Mouse (Mus musculus): ENCODE measurements around the gene Trpm3. TPM values are rescaled to one million over a fixed set of nuclear protein-coding genes. Genes with fewer than 3 reads are reported as not detected.
A peak's percentile ranks its signal among the peaks of the same experiment; 100 is the strongest.

Trpm3 gene
- polyA plus RNA-seq, 1 experiment from 2014 or later: 15.5 TPM

GRCm38 (mm10) chr19:22884357-22884756 lies 745.5 kb downstream of the Trpm3 start:
- Histone ChIP-seq H3K9me3 (no peaks in the 10 kb centered on the region), H3K4me2 (replicated peaks) (peak overlapping the region; percentile 50), H3K9ac (replicated peaks) (no peak overlapping the region), H3K4me1 (replicated peaks) (no peaks in the 10 kb centered on the region), H3K36me3 (no peaks in the 10 kb centered on the region), H3K27me3 (peaks cover 15% of the 10 kb centered on the region), H3K4me3 (replicated peaks) (no peak overlapping the region; the same call in 1 of the 2 replicates), H3K27ac (no peak overlapping the region)
- peak; percentile 88 for ATAC-seq
- 53% methylated on average over 11 of the region's 11 CpGs for WGBS

DNA sequence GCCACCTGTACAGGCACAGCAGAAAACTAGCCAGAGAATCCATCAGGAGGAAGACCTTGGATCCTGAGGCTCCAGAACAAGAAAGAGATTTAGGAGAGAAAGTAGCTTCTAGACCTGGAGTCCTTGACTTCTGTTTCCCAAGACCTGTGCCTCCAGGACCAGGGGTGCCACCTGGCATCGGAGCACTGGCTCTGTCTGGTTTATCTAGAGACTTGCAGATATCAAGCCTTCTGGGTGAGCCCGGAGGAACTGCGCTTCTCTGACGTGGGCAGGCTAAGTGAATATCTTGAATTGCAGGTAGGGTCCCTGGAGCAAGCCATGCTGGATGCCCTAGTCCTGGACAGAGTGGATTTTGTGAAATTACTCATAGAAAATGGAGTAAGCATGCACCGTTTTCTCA lies 746.2 kb downstream of the Trpm3 start:
- H3K9me3 ChIP-seq: no peaks in the 10 kb centered on the region
- H3K4me2 ChIP-seq (replicated peaks): no peak overlapping the region
- H3K4me1 ChIP-seq (replicated peaks): no peaks in the 10 kb centered on the region
- H3K27ac ChIP-seq: no peak overlapping the region
- H3K4me3 ChIP-seq (replicated peaks): no peak overlapping the region
- H3K9ac ChIP-seq (replicated peaks): no peak overlapping the region
- WGBS: 92% methylated on average over 5 of the region's 5 CpGs
- ATAC-seq: no peak
- H3K27me3 ChIP-seq: peaks cover 15% of the 10 kb centered on the region
- no peaks in the 10 kb centered on the region for H3K36me3 ChIP-seq

- Histone ChIP-seq H3K9me3 (no peaks in the 10 kb centered on the region), H3K27ac (no peak overlapping the region), H3K27me3 (no peaks in the 10 kb centered on the region), H3K9ac (replicated peaks) (no peak overlapping the region), H3K4me2 (replicated peaks) (no peak overlapping the region), H3K4me1 (replicated peaks) (peaks cover 6% of the 10 kb centered on the region; the same call in 1 of the 2 replicates), H3K36me3 (0 out of 2 replicates have a peak, but pooled peaks cover 4% of the 10 kb centered on the region), H3K4me3 (replicated peaks) (no peak overlapping the region)
- ATAC-seq: no peak
- WGBS: 90% methylated on average over 7 of the region's 7 CpGs
Measured at GRCm38 (mm10) chr19:22901892-22902291, 763.0 kb downstream of the Trpm3 start.

DNA sequence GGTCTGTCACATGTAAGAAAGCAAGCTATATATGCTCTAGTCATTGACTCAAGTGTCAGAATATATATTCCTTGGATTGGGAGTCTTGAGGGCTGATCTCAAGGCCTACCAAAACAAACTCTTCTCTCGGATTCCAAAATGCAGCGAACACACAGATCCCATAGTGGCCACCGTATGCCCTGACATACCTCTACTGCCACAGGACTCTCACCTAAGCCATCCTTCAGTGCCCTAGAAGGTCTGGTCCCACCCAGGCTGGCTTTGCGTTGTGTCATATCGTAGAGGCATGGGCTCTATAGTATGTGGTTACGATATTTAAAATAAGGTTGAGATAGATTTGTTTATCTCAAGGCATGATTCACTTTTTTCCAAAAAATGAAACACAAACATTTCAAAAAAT lies 763.5 kb downstream of the Trpm3 start:
- no peak for ATAC-seq
- no peak overlapping the region for H3K27ac ChIP-seq
- WGBS: 96% methylated on average over 6 of the region's 6 CpGs

GRCm38 (mm10) chr19:22905066-22905482 lies 766.2 kb downstream of the Trpm3 start:
- Histone ChIP-seq H3K4me3 (replicated peaks) (no peak overlapping the region), H3K27me3 (no peaks in the 10 kb centered on the region), H3K27ac (peak overlapping the region; percentile 56; the same call in 1 of the 2 replicates), H3K36me3 (0 out of 2 replicates have a peak, but pooled peaks cover 4% of the 10 kb centered on the region), H3K9ac (replicated peaks) (no peak overlapping the region; the same call in 1 of the 2 replicates), H3K4me1 (replicated peaks) (peaks cover 6% of the 10 kb centered on the region; the same call in 1 of the 2 replicates), H3K4me2 (replicated peaks) (no peak overlapping the region), H3K9me3 (no peaks in the 10 kb centered on the region)
- 0 out of 2 replicates have a peak, but pooled peaks have one; percentile 45 for ATAC-seq
- WGBS: 80% methylated on average over 11 of the region's 11 CpGs

More for the DNA sequence above, 763.5 kb downstream of the Trpm3 start:
- H3K36me3 ChIP-seq: 0 out of 2 replicates have a peak, but pooled peaks cover 4% of the 10 kb centered on the region
- no peaks in the 10 kb centered on the region for H3K9me3 ChIP-seq
- no peak overlapping the region for H3K9ac ChIP-seq (replicated peaks)
- H3K4me3 ChIP-seq (replicated peaks): no peak overlapping the region
- peaks cover 6% of the 10 kb centered on the region; the same call in 1 of the 2 replicates for H3K4me1 ChIP-seq (replicated peaks)
- H3K4me2 ChIP-seq (replicated peaks): no peak overlapping the region
- H3K27me3 ChIP-seq: no peaks in the 10 kb centered on the region

- no peak for ATAC-seq
- Histone ChIP-seq H3K4me2 (replicated peaks) (no peak overlapping the region), H3K36me3 (no peaks in the 10 kb centered on the region), H3K4me3 (replicated peaks) (no peak overlapping the region), H3K9me3 (no peaks in the 10 kb centered on the region), H3K27ac (no peak overlapping the region), H3K9ac (replicated peaks) (no peak overlapping the region), H3K4me1 (replicated peaks) (no peaks in the 10 kb centered on the region), H3K27me3 (no peaks in the 10 kb centered on the region)
- WGBS: 86% methylated on average over 6 of the region's 6 CpGs
Measured at GRCm38 (mm10) chr19:22910686-22911085, 771.8 kb downstream of the Trpm3 start.

- H3K9ac ChIP-seq (replicated peaks): no peak overlapping the region
- WGBS: 88% methylated on average over 4 of the region's 4 CpGs
Measured at GRCm38 (mm10) chr19:22912971-22913370, 774.1 kb downstream of the Trpm3 start.

DNA sequence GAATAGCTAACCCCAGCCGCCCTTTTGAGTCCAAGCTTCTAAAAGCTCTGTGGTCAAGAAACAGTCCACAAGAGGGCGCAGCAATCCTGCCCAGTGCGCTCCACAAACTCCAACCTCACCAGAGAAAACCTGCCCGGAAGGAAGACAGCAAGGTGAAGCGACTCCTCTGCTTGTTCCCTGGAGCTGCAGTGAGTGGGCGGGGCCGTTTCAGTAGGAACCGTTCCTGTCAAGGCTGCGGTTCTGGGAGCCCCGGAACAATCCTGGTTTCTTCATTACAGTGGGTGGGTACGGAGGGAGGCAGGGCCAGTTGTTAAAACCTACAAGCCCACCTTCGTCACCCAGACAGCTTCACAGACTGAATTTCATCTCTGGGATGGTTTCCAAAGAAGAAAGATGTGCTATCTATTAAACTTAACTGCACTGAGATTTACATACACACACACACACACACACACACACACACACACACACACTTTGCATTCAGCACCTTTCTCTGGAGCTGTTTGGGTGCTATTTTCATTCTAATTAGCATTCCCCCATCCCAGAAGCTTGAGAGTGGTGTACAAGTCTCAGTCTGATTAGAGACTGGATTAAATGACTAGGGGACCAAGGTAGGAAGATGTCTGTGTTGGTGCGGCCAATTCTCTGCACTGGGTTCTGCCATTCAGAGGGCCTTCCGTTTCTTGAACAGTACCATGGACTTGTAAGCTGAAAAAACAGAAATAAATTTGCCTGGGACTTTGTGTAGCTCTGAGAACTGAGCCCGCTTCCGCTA lies 777.2 kb downstream of the Trpm3 start:
- Histone ChIP-seq H3K27me3 (no peaks in the 10 kb centered on the region), H3K4me3 (replicated peaks) (peak overlapping the region; percentile 35), H3K9me3 (no peaks in the 10 kb centered on the region), H3K9ac (replicated peaks) (peak overlapping the region; percentile 54; the same call in 1 of the 2 replicates), H3K4me1 (replicated peaks) (0 out of 2 replicates have a peak, but pooled peaks cover 6% of the 10 kb centered on the region), H3K36me3 (no peaks in the 10 kb centered on the region), H3K27ac (no peak overlapping the region), H3K4me2 (replicated peaks) (peak overlapping the region; percentile 61)
- WGBS: 22% methylated on average over 16 of the region's 16 CpGs
- ATAC-seq: peak; percentile 70

More at GRCm38 (mm10) chr19:22912971-22913370, 774.1 kb downstream of the Trpm3 start:
- Histone ChIP-seq H3K27me3 (no peaks in the 10 kb centered on the region), H3K4me2 (replicated peaks) (no peak overlapping the region), H3K36me3 (no peaks in the 10 kb centered on the region), H3K4me3 (replicated peaks) (no peak overlapping the region), H3K9me3 (no peaks in the 10 kb centered on the region), H3K4me1 (replicated peaks) (0 out of 2 replicates have a peak, but pooled peaks cover 6% of the 10 kb centered on the region), H3K27ac (no peak overlapping the region)
- no peak for ATAC-seq

DNA sequence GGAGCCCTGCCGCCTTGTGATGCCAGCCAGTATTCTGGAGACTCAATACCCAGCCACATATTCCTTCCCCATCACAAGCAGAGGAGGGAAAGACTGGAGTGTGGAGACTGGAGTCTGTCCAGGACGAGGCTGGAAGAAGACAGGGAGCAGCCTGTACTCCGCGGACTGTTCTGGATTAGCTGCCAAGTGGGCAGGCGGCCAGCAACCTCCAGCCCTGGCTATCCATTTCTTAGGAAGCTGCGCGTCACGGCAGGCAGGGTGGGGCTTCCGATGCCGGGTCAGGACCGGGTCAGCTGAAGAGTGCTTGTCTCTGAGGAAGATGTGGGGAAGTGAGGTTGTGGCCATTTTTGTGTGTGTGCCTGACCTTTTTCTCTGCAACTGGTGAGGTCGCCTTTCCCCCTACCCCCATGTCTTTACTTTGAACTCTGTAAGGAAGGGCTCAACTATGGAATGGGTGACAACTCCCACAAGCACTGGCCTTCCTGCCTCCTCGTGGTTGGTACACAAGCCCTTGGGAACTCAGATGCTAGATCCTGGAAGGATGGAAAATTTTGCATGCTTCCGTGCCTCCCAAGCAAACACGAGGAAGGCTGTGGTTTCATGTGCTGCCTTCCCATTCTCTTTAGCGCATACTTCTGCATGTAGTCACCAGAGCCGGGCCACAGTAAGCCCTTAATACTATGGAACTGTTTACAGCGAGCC lies 777.9 kb downstream of the Trpm3 start:
- WGBS: 56% methylated on average over 18 of the region's 18 CpGs
- 0 out of 2 replicates have a peak, but pooled peaks cover 6% of the 10 kb centered on the region for H3K4me1 ChIP-seq (replicated peaks)
- H3K36me3 ChIP-seq: no peaks in the 10 kb centered on the region
- H3K27me3 ChIP-seq: no peaks in the 10 kb centered on the region
- no peak overlapping the region for H3K4me3 ChIP-seq (replicated peaks)
- H3K27ac ChIP-seq: no peak overlapping the region
- peak; percentile 90 for ATAC-seq
- H3K4me2 ChIP-seq (replicated peaks): peak overlapping the region; percentile 22; the same call in 1 of the 2 replicates
- no peak overlapping the region for H3K9ac ChIP-seq (replicated peaks)
- no peaks in the 10 kb centered on the region for H3K9me3 ChIP-seq

DNA sequence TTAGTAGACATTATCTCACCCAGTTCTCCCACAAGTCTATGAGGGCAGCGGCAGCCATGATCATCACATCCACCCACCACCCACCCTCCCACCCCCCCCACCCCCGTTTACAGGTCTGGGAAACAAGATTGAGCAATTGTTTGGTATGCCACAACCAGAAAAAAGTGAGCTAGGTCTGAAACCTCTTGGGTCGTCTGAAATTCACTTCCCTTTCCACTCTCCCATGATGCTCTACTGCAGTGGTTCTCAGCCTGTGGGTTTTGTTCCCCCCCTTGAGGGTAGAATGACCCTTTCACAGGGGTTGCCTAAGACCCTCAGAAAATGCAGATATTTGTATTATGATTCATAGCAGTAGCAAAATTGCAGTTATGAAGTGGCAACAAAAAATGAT lies 778.5 kb downstream of the Trpm3 start:
- no peak overlapping the region for H3K9ac ChIP-seq (replicated peaks)
- WGBS: 64% methylated on average over 3 of the region's 3 CpGs

GRCm38 (mm10) chr19:22920949-22921348 lies 782.1 kb downstream of the Trpm3 start:
- H3K9ac ChIP-seq (replicated peaks): no peak overlapping the region
- 71% methylated on average over 5 of the region's 5 CpGs for WGBS
- no peak overlapping the region for H3K4me3 ChIP-seq (replicated peaks)
- ATAC-seq: no peak
- no peaks in the 10 kb centered on the region for H3K36me3 ChIP-seq
- H3K27ac ChIP-seq: no peak overlapping the region
- H3K27me3 ChIP-seq: no peaks in the 10 kb centered on the region
- 0 out of 2 replicates have a peak, but pooled peaks cover 4% of the 10 kb centered on the region for H3K4me1 ChIP-seq (replicated peaks)
- no peak overlapping the region for H3K4me2 ChIP-seq (replicated peaks)
- no peaks in the 10 kb centered on the region for H3K9me3 ChIP-seq

More for the DNA sequence above, 778.5 kb downstream of the Trpm3 start:
- no peak for ATAC-seq
- H3K4me2 ChIP-seq (replicated peaks): no peak overlapping the region
- H3K4me3 ChIP-seq (replicated peaks): no peak overlapping the region
- H3K36me3 ChIP-seq: no peaks in the 10 kb centered on the region
- H3K27me3 ChIP-seq: no peaks in the 10 kb centered on the region
- 0 out of 2 replicates have a peak, but pooled peaks cover 6% of the 10 kb centered on the region for H3K4me1 ChIP-seq (replicated peaks)
- no peaks in the 10 kb centered on the region for H3K9me3 ChIP-seq
- H3K27ac ChIP-seq: no peak overlapping the region

All from midbrain, embryonic 13.5 days (tissue).